In genomic region chr5:122690486-122690885, GRCm38 (mm10) we compare ENCODE assay signal across 22 mouse cellular contexts. TPM values are rescaled to one million over a fixed set of nuclear protein-coding genes. Genes with fewer than 3 reads are reported as not detected.
DNase-seq lines count a peak whose midpoint lies in the region; ATAC-seq and TF ChIP-seq lines count a peak whose summit lies in the region.
"Had no signal": no experiment of that assay in that cellular context is flagged by ENCODE, and none has a peak within 500 bp of the region (broad histone marks: within the 10 kb centered on the region; RNA-seq: fewer than 3 reads in every experiment).

No protein-coding gene starts in this region.

- no peaks in the 10 kb centered on the region for H3K27me3 ChIP-seq in intestine, embryonic 15.5 days (replicated peaks)
- no peaks in the 10 kb centered on the region for H3K27me3 ChIP-seq in intestine, postnatal 0 days (replicated peaks; ENCODE audit: control insufficient read depth, insufficient read depth, low read length)
- no peaks in the 10 kb centered on the region for H3K27me3 ChIP-seq in ES-Bruce4 (ENCODE audit: control insufficient read depth, insufficient read depth, low read length, poor library complexity, severe bottlenecking)
- H3K27me3 ChIP-seq in liver, postnatal 0 days (ENCODE audit: insufficient read depth, low read length): no peaks in the 10 kb centered on the region
- H3K27me3 ChIP-seq: forebrain, embryonic 13.5 days; heart, embryonic 13.5 days; hindbrain, embryonic 13.5 days had no signal

- H3K9me3 ChIP-seq in intestine, embryonic 15.5 days: no peaks in the 10 kb centered on the region
- H3K9me3 ChIP-seq in intestine, postnatal 0 days (ENCODE audit: control insufficient read depth): no peaks in the 10 kb centered on the region
- H3K9me3 ChIP-seq in ES-Bruce4 (replicated peaks; ENCODE audit: control insufficient read depth, insufficient read depth, low read length, poor library complexity, severe bottlenecking): no peaks in the 10 kb centered on the region
- H3K9me3 ChIP-seq in liver, postnatal 0 days (ENCODE audit: low read length): no peaks in the 10 kb centered on the region
- H3K9me3 ChIP-seq: forebrain, embryonic 13.5 days; heart, embryonic 13.5 days; hindbrain, embryonic 13.5 days had no signal

- no peak for TF ChIP-seq CTCF in intestine, postnatal 0 days (IDR thresholded peaks at IDR 0.05; ENCODE audit: low read depth)
- no peak for TF ChIP-seq CTCF in ES-Bruce4 (IDR thresholded peaks at IDR 0.05; ENCODE audit: low read depth, low read length)
- no peak for TF ChIP-seq CTCF in liver, postnatal 0 days (IDR thresholded peaks at IDR 0.05; ENCODE audit: low read depth)

- no peak overlapping the region for H3K27ac ChIP-seq in intestine, embryonic 15.5 days
- H3K27ac ChIP-seq in intestine, postnatal 0 days (ENCODE audit: low read depth, low read length): no peak overlapping the region
- no peak overlapping the region for H3K27ac ChIP-seq in ES-Bruce4 (ENCODE audit: insufficient read depth, low read length)
- H3K27ac ChIP-seq in liver, postnatal 0 days (ENCODE audit: low read depth): no peak overlapping the region
- H3K27ac ChIP-seq: forebrain, embryonic 13.5 days; heart, embryonic 13.5 days; hindbrain, embryonic 13.5 days; hindbrain, postnatal 0 days had no signal

- no peak overlapping the region for H3K9ac ChIP-seq in intestine, embryonic 15.5 days
- H3K9ac ChIP-seq in intestine, postnatal 0 days (ENCODE audit: low read depth, low read length): no peak overlapping the region
- H3K9ac ChIP-seq in ES-Bruce4 (ENCODE audit: low read depth, poor library complexity, severe bottlenecking): no peak overlapping the region
- no peak overlapping the region for H3K9ac ChIP-seq in liver, postnatal 0 days (replicated peaks)
- H3K9ac ChIP-seq: forebrain, embryonic 13.5 days; forebrain, postnatal 0 days; heart, embryonic 13.5 days; hindbrain, embryonic 13.5 days had no signal

- ATAC-seq in intestine, embryonic 15.5 days: peak; percentile 65
- no peak for ATAC-seq in intestine, postnatal 0 days
- peak; percentile 72 for ATAC-seq in liver, postnatal 0 days
- ATAC-seq: CD4-positive, CD25-positive, alpha-beta regulatory T cell, adult 4 months; forebrain, embryonic 13.5 days; forebrain, postnatal 0 days; hindbrain, postnatal 0 days had no signal

- H3K4me3 ChIP-seq in intestine, embryonic 15.5 days (replicated peaks): no peak overlapping the region
- H3K4me3 ChIP-seq in intestine, postnatal 0 days (ENCODE audit: low read depth, low read length): no peak overlapping the region
- no peak overlapping the region for H3K4me3 ChIP-seq in ES-Bruce4 (ENCODE audit: low read depth, low read length)
- no peak overlapping the region for H3K4me3 ChIP-seq in liver, postnatal 0 days (ENCODE audit: low read depth, low read length)
- H3K4me3 ChIP-seq: forebrain, embryonic 13.5 days; heart, embryonic 13.5 days; hindbrain, embryonic 13.5 days had no signal

- H3K4me2 ChIP-seq in intestine, embryonic 15.5 days (replicated peaks): no peak overlapping the region
- H3K4me2 ChIP-seq in intestine, postnatal 0 days (replicated peaks; ENCODE audit: low read depth): no peak overlapping the region
- no peak overlapping the region for H3K4me2 ChIP-seq in liver, postnatal 0 days (ENCODE audit: low read depth, low read length)
- H3K4me2 ChIP-seq: forebrain, embryonic 13.5 days; heart, embryonic 13.5 days; hindbrain, embryonic 13.5 days had no signal

- H3K36me3 ChIP-seq in intestine, embryonic 15.5 days: no peaks in the 10 kb centered on the region
- H3K36me3 ChIP-seq in intestine, postnatal 0 days (ENCODE audit: control insufficient read depth, insufficient read depth): no peaks in the 10 kb centered on the region
- no peaks in the 10 kb centered on the region for H3K36me3 ChIP-seq in ES-Bruce4 (ENCODE audit: control insufficient read depth, insufficient read depth, low read length, poor library complexity, severe bottlenecking)
- no peaks in the 10 kb centered on the region for H3K36me3 ChIP-seq in liver, postnatal 0 days (replicated peaks; ENCODE audit: insufficient read depth, low read length)
- H3K36me3 ChIP-seq: heart, embryonic 13.5 days; hindbrain, embryonic 13.5 days had no signal

- no peak for TF ChIP-seq POLR2A in ES-Bruce4 (IDR thresholded peaks at IDR 0.05; ENCODE audit: insufficient read depth, low read length)

- DNase-seq in ZHBTc4 (ENCODE audit: low read depth, low spot score): peak; percentile 78
- DNase-seq in liver, postnatal 0 days: no peak
- no peak for DNase-seq in adrenal gland, postnatal 25 days
- no peak for DNase-seq in frontal cortex, postnatal 14 days (ENCODE audit: low spot score in 2 of 2)
- DNase-seq in adrenal gland, postnatal 14 days: no peak
- DNase-seq: adrenal gland, postnatal 10 days; B cell, adult 2 months; cerebellum, adult 18-20 months; cerebellum, adult 9-11 months; cerebellum, postnatal 36 days; forebrain, postnatal 0 days; gastrocnemius, postnatal 36 days; heart, adult 11 months; heart, postnatal 4 days had no signal

- 0 out of 2 replicates have a peak, but pooled peaks cover 2% of the 10 kb centered on the region for H3K4me1 ChIP-seq in intestine, embryonic 15.5 days (replicated peaks)
- H3K4me1 ChIP-seq in intestine, postnatal 0 days (replicated peaks; ENCODE audit: control insufficient read depth, insufficient read depth, low read length): 0 out of 2 replicates have a peak, but pooled peaks cover 3% of the 10 kb centered on the region
- H3K4me1 ChIP-seq in ES-Bruce4 (ENCODE audit: control insufficient read depth, insufficient read depth, low read length): peaks cover 2% of the 10 kb centered on the region
- no peaks in the 10 kb centered on the region for H3K4me1 ChIP-seq in liver, postnatal 0 days (ENCODE audit: insufficient read depth)

- 0 out of 2 replicates have a peak, but pooled peaks have one; percentile 43 for TF ChIP-seq EP300 in ES-Bruce4 (IDR thresholded peaks at IDR 0.05; ENCODE audit: insufficient read depth, low read depth, low read length)
- TF ChIP-seq EP300 in liver, postnatal 0 days (IDR thresholded peaks at IDR 0.05; ENCODE audit: low read depth): peak; percentile 22; the same call in 1 of the 2 replicates

- WGBS in intestine, embryonic 15.5 days: 59% methylated on average over 6 of the region's 6 CpGs
- WGBS in intestine, postnatal 0 days: 33% methylated on average over 6 of the region's 6 CpGs
- 51% methylated on average over 6 of the region's 6 CpGs for WGBS in liver, postnatal 0 days (ENCODE audit: insufficient replicate concordance)

RNA-seq across cellular contexts. Expression of gene P2rx4, which starts 16.9 kb away (rescaled TPM):
- 38.2 and 39.6 TPM in 2 replicates for polyA plus RNA-seq in intestine, embryonic 15.5 days (2015; fragmentation: Nextera tagmentation; extraction: Ambion mirVana)
- polyA plus RNA-seq in intestine, postnatal 0 days (2015; fragmentation: Nextera tagmentation; extraction: Ambion mirVana): 90.3 and 104 TPM in 2 replicates
- polyA plus RNA-seq in ES-Bruce4 (2011; ENCODE audit: insufficient read depth, insufficient read length, low read depth, missing spikeins): 21.0 and 25.8 TPM in 2 replicates
- polyA plus RNA-seq in liver, postnatal 0 days (2015; fragmentation: Nextera tagmentation; extraction: Ambion mirVana): 36.0 and 36.2 TPM in 2 replicates
- total RNA-seq in adrenal gland, postnatal 25 days (2021): 37.6 and 41.9 TPM in 2 replicates
- total RNA-seq in adrenal gland, postnatal 14 days (2021): 33.2 and 34.9 TPM in 2 replicates

RNA-seq across cellular contexts. Expression of gene P2rx7, which starts 46.8 kb away (rescaled TPM):
- 2.5 and 3.2 TPM in 2 replicates for polyA plus RNA-seq in intestine, embryonic 15.5 days (2015; fragmentation: Nextera tagmentation; extraction: Ambion mirVana)
- 1.6 and 2.7 TPM in 2 replicates for polyA plus RNA-seq in intestine, postnatal 0 days (2015; fragmentation: Nextera tagmentation; extraction: Ambion mirVana)
- polyA plus RNA-seq in ES-Bruce4 (2011; ENCODE audit: insufficient read depth, insufficient read length, low read depth, missing spikeins): 2.7 and 3.5 TPM in 2 replicates
- polyA plus RNA-seq in liver, postnatal 0 days (2015; fragmentation: Nextera tagmentation; extraction: Ambion mirVana): 1.7 and 2.1 TPM in 2 replicates
- 3.2 and 3.8 TPM in 2 replicates for total RNA-seq in adrenal gland, postnatal 25 days (2021)
- 3.6 and 4.1 TPM in 2 replicates for total RNA-seq in adrenal gland, postnatal 14 days (2021)
